Mouse (Mus musculus) kidney, adult 2 months (tissue): ENCODE results near the gene Prex1.

Source experiments
- CTCF ChIP-seq: fragments of 200-500 bp; conservative IDR thresholded peaks from 2 replicates; pipeline ENCODE4 v1.5.1; 2011; ENCODE audit warnings: low read depth, mild to moderate bottlenecking, control low read depth, low read length, moderate library complexity, mixed read lengths; ENCODE audit not compliant: insufficient read depth, insufficient read length
- POLR2A ChIP-seq: fragments of 200-500 bp; IDR thresholded peaks from one replicate; pipeline ENCODE4 v1.6.1; 2011; ENCODE audit warnings: low read depth, low read length, control low read depth

- no peak for TF ChIP-seq CTCF
- TF ChIP-seq POLR2A = no peak
These were observed 41.1 kb upstream of the Prex1 start for GRCm38 (mm10) chr2:166754760-166755159.
